Mouse (Mus musculus) bone marrow, adult 2 months (tissue): ENCODE data around the gene Pds5b. TPM values are rescaled to one million over a fixed set of nuclear protein-coding genes. Genes with fewer than 3 reads are reported as not detected.

Experiments
- H3K27ac ChIP-seq: fragments of 200-500 bp; 2 replicates; pipeline ENCODE4 v1.5.1; 2012; ENCODE audit warnings: low read depth, mild to moderate bottlenecking, control low read depth, inconsistent platforms, low read length; ENCODE audit not compliant: control insufficient read depth, poor library complexity, insufficient read depth
- H3K4me1 ChIP-seq: fragments of 200-500 bp; 2 replicates; pipeline ENCODE4 v1.6.1; 2011; ENCODE audit warnings: low read length; ENCODE audit not compliant: control insufficient read depth, insufficient read depth
- H3K4me3 ChIP-seq: fragments of 200-500 bp; replicated peaks from 2 replicates; pipeline ENCODE3; 2011; ENCODE audit warnings: mild to moderate bottlenecking, low read depth, low read length, control low read depth; ENCODE audit not compliant: control insufficient read depth
- CTCF ChIP-seq: fragments of 200-500 bp; IDR thresholded peaks from 2 replicates; pipeline ENCODE4 v1.5.1; 2011; ENCODE audit warnings: low read length, control low read depth; ENCODE audit not compliant: control insufficient read depth, insufficient read depth
- POLR2A ChIP-seq: fragments of 200-500 bp; IDR thresholded peaks from 2 replicates; pipeline ENCODE4 v1.6.1; 2011; ENCODE audit warnings: low read depth, mild to moderate bottlenecking, control low read depth, low read length, borderline replicate concordance; ENCODE audit not compliant: control insufficient read depth
- WGBS: fragments of 180-500 bp; shearing (Covaris S2); methylation state at CpG from one replicate; pipeline ENCODE4 v1.1.7; 2018; 5-methylcytosine and 5-hydroxymethylcytosine counted together
- polyA plus RNA-seq: library from polyadenylated mRNA; stranded (reverse); fragments of >200 nt; gene quantifications from 2 replicates; pipeline ENCODE4 v1.2.4, GENCODE M21; 2011; ENCODE audit warnings: low replicate concordance; ENCODE audit not compliant: missing spikeins, insufficient read depth, insufficient read length

Gene Pds5b
- polyA plus RNA-seq, 1 experiment: 11.5 TPM

DNA sequence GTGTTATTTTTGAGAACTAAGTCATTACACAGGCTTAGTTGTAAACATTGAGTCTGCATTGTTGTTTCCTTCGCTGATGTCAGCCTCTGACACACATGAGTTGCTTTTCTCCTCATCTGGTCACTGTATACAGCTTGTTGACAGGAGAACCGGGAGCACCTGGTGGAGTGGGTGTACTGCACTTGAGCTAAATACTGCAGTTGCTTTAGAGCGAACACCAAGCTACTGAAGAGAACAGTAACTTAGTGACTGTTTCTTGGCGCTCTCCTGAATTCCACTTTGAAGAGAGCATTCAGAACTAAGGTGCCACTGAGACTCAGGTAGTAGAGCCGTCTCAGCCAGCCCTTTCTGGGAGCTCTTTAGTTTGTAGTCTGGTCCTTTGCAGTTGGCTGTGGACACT, 83.1 kb downstream of the Pds5b start:
- TF ChIP-seq POLR2A: no peak
- TF ChIP-seq CTCF: no peak
- WGBS: 94% methylated on average over 5 of the region's 5 CpGs

DNA sequence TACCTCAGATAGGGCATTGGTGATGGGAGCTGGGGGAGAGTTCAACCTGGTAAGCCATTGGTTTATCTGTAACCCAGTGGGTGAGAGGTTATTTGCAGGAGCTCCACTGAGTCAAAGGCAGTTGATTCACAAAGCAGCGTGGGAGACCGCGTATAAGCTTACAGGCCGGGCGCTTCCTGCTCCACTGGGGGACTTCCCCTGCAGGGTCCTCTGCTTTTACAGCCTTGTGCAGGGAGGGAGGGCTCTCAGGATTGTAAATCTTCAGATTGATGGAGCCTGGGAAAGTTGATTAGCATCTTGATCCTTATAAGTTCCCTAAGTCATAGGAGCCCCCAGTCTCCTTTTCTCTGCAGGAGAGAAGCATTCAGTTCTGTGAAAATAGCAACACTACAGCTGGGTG, 98.9 kb downstream of the Pds5b start:
- H3K4me1 ChIP-seq: no peaks in the 10 kb centered on the region
- no peak overlapping the region for H3K4me3 ChIP-seq
- TF ChIP-seq POLR2A: no peak
- no peak for TF ChIP-seq CTCF
- H3K27ac ChIP-seq: no peak overlapping the region
- WGBS: 71% methylated on average over 5 of the region's 5 CpGs

More for the DNA sequence above, 83.1 kb downstream of the Pds5b start:
- H3K4me1 ChIP-seq: no peaks in the 10 kb centered on the region
- H3K27ac ChIP-seq: no peak overlapping the region
- no peak overlapping the region for H3K4me3 ChIP-seq

DNA sequence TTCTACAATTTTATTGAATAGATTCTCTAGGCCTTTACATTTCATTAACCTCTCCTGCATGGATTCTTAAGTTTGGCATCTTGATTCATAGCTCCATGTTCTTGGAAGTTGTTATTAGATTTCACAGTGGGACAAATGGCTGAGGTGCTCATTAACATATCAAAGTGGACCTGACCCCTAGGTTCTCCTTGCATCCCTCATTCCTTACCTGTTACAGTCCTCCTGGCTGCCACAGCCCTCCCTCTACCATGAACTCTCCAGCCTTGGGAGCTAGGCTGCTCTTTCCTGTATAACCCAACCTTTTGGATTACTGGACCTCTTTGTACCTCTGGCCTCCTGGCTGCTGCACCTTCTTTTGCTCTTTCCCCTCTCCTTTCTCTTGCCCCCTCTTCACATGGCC, 99.5 kb downstream of the Pds5b start:
- no peaks in the 10 kb centered on the region for H3K4me1 ChIP-seq
- TF ChIP-seq CTCF (no peak), POLR2A (no peak)
- no peak overlapping the region for H3K27ac ChIP-seq
- no peak overlapping the region for H3K4me3 ChIP-seq

DNA sequence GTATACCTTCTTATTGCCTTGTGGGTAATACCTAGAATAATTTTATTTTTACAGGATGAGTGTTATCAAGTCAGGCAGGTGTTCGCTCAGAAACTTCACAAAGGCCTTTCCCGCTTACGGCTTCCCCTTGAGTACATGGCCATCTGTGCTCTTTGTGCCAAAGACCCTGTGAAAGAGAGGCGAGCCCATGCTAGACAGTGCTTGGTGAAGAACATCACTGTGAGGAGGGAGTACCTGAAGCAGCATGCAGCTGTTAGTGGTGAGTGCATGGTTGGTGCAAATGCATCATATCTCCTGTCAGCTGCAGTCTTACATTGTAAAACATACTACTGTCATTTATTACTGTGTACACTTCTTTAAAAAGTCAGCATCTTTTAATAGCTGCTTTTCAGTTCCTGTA, 114.7 kb downstream of the Pds5b start:
- no peak overlapping the region for H3K4me3 ChIP-seq
- H3K27ac ChIP-seq: no peak overlapping the region
- 94% methylated on average over 4 of the region's 4 CpGs for WGBS
- TF ChIP-seq CTCF (no peak), POLR2A (no peak)
- H3K4me1 ChIP-seq: no peaks in the 10 kb centered on the region

DNA sequence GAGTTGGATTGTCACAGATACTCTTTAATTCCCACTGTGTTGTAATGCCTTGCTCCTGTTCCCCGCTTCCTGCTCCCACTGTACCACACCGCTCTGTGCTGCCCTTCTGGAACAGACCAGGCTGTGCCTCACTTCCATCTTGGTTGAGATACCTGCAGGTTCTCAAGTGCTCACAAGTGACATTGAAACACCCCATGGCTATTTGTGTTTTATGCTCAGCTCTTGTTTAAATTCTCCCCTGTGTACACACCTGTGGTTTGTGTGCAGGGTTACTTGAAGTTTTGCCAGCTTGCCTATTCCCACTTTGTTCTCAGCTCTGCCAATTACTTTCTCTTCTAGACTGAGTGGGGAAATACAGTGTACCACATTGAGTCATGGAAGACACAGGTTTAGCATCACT, 115.5 kb downstream of the Pds5b start:
- 96% methylated on average over 2 of the region's 2 CpGs for WGBS
- H3K4me1 ChIP-seq: no peaks in the 10 kb centered on the region
- H3K27ac ChIP-seq: no peak overlapping the region
- TF ChIP-seq CTCF (no peak), POLR2A (no peak)
- no peak overlapping the region for H3K4me3 ChIP-seq

DNA sequence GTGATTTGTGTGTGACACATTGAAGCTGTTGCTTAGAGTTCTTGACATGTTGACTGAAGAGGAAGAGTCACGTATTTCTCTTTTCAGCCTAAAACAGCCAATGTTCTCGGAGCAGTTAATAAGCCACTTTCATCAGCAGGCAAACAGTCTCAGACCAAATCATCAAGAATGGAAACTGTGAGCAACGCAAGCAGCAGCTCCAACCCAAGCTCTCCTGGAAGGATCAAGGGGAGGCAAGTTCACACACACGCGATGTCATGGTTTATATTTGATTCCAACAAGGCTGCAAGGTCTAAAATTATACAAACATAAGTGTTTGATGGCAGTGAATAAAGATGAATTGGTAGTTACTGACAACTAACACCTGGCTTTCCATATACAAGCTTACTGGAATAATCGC, 120.6 kb downstream of the Pds5b start:
- Histone ChIP-seq H3K4me1 (no peaks in the 10 kb centered on the region), H3K27ac (no peak overlapping the region), H3K4me3 (no peak overlapping the region)
- 97% methylated on average over 6 of the region's 6 CpGs for WGBS
- TF ChIP-seq CTCF (no peak), POLR2A (no peak)

DNA sequence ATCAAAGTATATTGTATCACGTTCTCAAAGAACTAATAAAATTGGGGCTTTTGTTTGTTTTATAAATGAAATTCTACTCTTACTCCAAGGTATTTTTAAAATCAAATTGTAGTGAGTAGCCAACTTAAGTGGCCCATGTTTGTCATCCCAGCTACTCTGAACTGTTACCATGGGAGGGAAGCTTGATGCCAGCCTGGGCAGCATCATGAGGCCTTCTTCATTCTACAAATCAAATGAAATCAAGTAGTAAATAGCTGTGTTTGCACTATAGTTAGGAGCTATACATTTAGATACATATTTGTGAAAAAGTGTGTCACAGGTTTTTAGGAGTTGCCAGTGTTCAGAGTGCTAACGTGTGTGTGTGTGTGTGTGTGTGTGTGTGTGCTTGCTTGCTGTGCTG, 126.5 kb downstream of the Pds5b start:
- H3K4me3 ChIP-seq: no peak overlapping the region
- 92% methylated on average over 2 of the region's 2 CpGs for WGBS

DNA sequence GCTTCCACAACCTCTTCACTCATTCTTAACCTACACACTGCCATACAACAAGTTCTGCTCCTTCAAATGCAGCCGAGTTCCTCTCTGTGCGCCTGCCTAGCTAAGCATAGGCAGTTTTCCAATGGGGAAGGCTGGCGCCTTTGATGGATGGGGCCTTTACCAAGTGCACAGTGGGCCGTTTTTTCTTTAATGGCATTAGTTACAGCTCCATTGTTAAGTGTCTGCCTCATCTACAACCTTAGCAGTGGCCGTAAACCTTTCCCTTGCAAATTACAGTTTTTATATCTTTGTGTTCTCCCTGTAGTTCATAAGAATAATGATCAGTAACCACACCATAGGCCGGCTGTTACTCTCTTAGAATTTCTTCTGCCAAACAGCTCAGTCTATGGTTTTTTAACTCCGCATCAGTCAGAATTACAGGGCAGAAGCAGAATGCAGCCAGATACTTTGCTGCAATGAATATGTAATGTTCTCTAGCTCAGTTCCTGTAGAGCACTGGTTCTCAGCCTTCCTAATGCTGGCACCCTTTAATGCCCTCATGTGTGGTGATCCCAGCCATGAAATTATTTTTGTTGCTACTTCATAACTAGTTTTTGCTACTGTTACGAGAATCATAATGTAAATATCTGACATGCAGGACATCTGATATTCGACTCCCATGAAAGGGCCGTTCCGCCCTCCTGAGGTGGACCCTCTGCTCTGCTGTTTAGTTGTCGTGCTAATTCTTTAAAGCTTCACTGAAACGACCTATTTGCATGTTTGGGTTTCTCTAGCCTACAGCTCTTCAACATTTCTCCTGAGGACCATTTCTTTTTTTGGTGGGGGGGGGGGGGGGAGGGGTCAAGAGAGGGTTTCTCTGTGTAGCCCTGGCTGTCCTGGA, 140.8 kb downstream of the Pds5b start:
- no peak overlapping the region for H3K27ac ChIP-seq
- TF ChIP-seq POLR2A (no peak), CTCF (no peak)
- H3K4me1 ChIP-seq: no peaks in the 10 kb centered on the region
- H3K4me3 ChIP-seq: no peak overlapping the region
- 87% methylated on average over 13 of the region's 13 CpGs for WGBS

More for the DNA sequence above, 126.5 kb downstream of the Pds5b start:
- Histone ChIP-seq H3K27ac (no peak overlapping the region), H3K4me1 (no peaks in the 10 kb centered on the region)
- no peak for TF ChIP-seq CTCF
- no peak for TF ChIP-seq POLR2A

DNA sequence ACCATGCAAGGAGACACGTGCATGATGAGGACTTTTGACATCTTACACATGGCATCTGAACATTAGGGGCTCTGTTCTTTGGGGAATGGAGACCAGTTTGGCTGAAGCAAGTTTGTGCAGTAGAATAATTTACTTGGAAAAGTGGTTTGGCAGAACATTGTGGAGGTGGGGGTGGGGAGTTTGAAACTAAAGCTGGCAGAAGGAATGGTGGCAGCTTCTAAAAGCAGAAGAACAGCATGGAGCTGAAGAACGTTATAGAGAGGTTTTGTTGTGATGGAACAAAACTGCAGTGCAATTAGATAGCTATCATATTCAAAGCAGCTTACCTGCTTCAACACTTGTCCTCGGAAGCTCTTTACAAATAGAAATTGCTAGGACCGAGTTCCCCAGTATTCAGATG, 141.9 kb downstream of the Pds5b start:
- WGBS: 77% methylated on average over 4 of the region's 4 CpGs

More for the DNA sequence above, 141.9 kb downstream of the Pds5b start:
- Histone ChIP-seq H3K27ac (no peak overlapping the region), H3K4me3 (no peak overlapping the region), H3K4me1 (no peaks in the 10 kb centered on the region)
- TF ChIP-seq CTCF: no peak
- no peak for TF ChIP-seq POLR2A
